Mouse (Mus musculus) cerebellum, adult 11-12 months (tissue): ENCODE measurements around the gene Gusb.
"Not testable (repeated sequence)": the region's sequence is repeated elsewhere in the genome, so short reads cannot be mapped to it uniquely, and the experiment has no call there.

ENCODE experiments used
- DNase-seq: peaks from one replicate; pipeline ENCODE4 v3.0.0; 2022

Gusb gene

DNA sequence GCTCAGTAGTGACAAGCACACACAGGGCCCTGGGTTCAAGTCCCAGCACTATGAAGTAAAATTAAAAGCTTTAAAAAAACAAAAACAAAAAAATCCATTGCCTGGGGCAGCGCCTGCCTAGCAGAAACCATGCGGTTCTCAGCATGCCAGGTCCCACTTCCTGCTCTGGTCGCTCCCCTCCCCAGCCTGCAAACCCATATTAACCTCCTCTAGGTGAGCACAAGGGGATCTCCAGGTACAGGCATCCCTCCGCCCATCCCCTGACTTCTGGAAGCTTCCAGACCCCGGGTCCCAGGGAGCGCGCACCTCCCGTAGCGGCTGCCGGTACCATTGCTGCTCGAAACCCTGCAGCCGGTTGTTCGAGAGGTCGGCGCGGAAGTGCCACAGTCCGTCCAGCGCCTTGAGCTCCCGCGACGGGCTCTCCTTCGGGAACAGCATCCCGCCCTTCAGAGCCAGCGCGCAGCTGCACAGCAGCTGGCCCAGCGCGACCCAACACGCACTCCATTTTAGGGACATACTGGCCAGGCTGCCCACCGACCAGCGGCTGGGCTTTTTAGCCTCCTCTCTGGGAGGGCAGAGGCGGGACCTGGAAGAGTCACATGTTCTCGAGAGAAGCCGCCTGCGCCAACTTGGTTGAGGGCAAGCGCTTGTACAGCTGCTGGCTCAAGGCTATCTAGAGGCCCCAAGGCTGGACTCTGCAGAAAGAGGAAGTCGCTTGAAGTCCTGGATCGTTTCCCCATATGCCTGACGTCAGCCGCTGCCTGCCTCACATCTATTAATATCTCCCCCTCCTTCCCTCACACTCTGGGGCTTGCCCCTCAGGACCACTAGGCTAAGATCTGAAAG lies at the start of gene Gusb:
TSS of gene Gusb (minus strand) at position 749 of the 846 bp plus-strand sequence.
- DNase-seq, result peak; percentile 54

- no peak for DNase-seq
Observed at GRCm38 (mm10) chr5:130052510-130052909, 49.7 kb upstream of the Gusb start.

GRCm38 (mm10) chr5:130051073-130051860 lies 48.4 kb upstream of the Gusb start:
- peak; percentile 54 for DNase-seq

DNA sequence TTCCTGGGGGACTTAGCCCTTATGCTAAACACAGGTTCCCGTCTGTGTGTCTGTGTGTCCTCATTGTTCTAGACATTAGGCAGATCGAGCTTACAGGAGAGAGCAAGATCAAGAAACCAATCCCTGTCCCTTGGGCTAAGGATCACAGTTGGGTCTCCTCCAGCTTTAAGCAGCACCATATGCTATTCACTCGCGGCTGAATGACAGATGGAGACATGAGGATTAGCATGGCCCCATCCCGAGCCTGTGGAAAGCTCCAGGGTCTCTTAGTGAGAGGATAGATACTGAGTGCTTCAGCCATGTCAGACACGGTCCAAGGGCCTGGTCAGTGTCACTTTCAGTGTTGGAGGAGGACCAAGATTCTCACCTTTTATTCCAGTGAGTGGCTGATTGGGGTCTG lies 47.6 kb upstream of the Gusb start:
- DNase-seq, result peak; percentile 92

DNA sequence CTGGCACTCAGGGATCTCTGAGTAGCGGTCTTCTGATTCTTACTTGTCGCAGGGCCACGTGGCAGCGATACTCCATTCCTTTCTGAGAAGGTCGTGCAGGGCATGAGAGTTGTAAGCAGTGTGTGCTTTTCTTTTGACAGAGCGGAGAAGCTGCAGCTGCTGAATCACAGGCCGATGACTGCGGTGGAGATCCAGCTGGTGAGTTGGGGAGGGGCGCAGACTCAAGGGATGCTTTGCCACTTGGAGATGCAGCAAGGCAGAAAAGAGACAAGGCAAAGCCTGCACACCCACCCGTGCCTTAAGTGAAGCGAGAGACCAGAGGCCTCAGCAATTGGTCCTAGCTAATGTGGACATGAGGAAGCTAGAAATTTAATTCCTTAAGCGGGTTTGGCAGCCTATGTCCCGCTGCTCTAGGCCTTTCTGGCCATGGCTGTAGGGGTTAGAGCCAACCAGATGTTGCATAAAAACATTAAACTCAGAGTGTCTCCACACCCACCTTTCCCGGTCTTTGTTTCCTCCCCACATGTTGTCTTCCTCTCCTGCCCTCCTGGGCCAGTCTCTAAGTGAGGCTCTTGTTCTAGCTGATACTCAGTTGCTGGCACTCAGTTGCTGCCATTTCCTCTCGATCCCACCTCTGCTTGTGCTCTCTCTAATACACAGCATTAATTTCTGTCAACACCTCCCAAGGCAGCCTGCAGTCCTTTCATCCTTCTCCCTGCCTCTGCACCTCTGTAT lies 46.1 kb upstream of the Gusb start:
- no peak for DNase-seq

- no peak for DNase-seq
Observed at GRCm38 (mm10) chr5:130047013-130047412, 44.2 kb upstream of the Gusb start.

GRCm38 (mm10) chr5:130046589-130046988 lies 43.7 kb upstream of the Gusb start:
- no peak for DNase-seq

- no peak for DNase-seq
Observed at GRCm38 (mm10) chr5:130046100-130046499, 43.3 kb upstream of the Gusb start.

- peak; percentile 86 for DNase-seq
Observed at GRCm38 (mm10) chr5:130044201-130044695, 41.4 kb upstream of the Gusb start.

DNA sequence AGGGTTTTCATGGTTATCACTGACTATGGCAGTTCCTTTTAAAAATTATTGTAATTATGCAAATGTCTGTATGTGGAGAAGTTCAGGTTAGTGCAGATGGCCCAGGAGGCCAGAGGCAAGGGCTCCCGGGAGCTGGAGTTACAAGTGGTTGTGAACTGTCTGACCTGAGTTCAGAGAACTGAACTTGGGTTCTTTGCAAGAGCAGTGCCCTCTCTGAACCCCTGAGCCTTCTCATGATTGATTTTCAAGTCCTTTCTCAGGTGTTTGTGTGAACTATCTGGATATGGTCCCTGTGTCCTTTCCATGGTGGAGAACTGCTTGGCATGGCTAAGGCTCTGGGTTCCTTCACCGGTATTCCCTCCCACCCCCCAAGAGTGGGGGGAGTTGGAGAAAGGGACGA lies 40.9 kb upstream of the Gusb start:
- no peak for DNase-seq

- no peak for DNase-seq
Observed at GRCm38 (mm10) chr5:130041262-130041661, 38.4 kb upstream of the Gusb start.

GRCm38 (mm10) chr5:130040797-130041196 lies 37.9 kb upstream of the Gusb start:
- DNase-seq, result no peak

DNA sequence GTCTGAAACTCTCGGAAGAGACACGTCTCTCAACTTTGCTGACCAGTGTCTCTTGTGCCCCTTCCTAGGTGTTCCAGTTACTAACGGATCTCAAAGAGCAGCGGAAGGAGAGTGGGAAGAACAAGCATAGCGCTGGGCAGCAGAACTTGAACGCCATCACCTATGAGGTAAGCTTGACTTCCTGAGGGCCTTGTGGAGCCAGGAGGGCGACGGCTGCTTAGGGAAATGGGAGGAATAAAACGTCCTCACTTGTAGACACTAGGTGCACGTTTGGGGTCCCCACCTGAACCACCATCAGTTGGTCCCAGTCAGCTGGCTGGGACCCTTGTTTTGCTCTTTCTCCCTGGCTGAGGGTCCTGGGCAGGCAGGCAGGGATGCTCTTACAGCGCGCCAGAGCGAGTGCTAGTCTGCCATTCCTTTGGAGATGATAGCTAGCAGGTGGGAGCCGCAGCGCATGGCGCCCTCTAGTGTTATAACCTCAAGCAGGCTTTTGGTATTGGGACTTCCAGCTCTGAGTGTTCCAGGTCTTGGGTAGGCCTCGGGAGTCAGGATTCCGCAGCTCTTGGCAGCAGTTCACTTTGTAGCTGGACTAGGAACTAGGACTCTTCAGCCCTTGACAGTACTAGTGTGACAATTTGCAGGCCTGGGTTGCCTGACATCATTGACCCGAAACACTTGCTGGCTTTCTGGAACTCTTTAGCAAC lies 35.1 kb upstream of the Gusb start:
- peak; percentile 60 for DNase-seq

DNA sequence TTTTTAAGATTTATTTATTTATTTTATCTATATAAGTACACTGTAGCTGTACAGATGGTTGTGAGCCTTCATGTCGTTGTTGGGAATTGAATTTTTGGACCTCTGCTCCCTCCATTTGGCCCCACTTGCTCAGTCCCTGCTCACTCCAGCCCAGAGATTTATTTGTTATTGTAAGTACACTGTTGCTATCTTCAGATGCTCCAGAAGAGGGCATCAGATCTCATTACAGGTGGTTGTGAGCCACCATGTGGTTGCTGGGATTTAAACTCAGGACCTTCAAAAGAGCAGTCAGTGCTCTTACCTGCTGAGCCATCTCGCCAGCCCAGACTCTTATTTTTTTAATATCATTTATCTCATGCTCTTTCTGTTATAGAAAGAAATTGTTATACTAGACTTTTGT lies 33.5 kb upstream of the Gusb start:
- not testable (repeated sequence) for DNase-seq

DNA sequence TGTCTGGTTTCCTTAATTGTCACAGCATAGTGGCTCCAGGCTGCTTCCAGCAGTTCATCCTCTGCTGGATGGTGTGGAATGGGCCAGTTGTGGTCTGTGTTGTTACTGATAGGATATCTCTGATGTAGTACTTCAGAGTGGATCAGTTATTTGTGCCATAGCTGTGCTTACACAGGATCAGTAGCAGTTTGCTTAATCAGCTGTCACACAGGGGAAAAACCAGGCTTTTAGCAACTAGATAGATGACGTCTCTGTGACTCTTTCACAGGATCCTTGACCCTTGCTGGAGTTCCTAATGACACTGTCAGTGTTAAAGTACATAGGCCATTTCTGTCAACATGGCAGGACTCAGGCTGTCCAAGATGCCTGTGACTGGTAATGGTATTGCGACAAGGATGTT lies 31.0 kb upstream of the Gusb start:
- DNase-seq, result no peak

DNA sequence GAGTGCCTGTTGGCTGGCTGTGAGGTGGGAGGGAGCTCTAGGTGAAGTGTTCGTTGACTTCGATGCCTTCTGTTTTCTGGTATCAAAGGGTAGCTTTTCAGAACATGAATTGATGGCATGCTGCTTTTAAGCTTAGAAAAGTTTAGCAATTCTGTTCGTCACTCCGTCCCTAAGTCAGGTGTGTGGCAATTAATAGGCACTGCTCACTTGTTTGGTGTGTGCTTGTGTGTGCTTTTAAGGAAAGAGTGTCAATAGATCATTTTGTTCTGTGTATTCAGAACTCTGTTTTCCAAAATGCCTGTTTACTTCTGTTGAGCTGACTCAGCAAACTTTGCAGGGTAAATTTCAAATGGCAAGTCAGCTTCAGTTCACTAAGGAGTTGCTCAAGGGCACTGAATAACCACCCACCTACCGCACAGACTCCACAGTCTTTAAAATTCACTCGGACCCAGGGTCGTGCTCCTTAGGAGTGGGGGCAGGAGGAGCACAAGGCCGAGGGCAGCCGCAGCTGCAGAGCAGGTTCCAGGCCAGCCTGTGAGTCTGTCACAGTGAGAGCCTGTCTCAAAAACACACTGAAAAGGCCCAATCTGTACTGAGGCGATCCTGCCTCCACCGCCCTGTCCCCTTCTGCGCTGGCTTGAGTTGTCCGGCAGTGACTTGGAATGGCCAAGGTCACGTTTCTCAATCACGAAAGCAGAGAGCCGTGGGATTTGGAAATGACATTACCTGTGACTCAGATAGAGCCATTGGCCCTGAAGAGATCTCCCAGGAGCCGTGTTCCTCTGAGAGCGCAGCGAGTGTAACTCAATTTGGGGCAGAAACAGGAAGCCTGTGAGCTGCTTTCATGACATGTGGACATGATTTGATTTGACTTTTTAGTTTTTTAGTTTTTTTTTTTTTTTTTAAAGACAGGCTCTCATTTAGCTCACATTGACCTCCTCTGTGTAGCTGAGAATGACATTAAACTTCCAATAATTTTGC lies 28.9 kb upstream of the Gusb start:
- DNase-seq, result no peak

GRCm38 (mm10) chr5:130029142-130029897 lies 26.5 kb upstream of the Gusb start, which contains the start of the genes Asl and Crcp:
Gene Asl, minus strand, starts transcription at chr5:130029247.
Gene Crcp, plus strand, starts transcription at chr5:130029290.
- peak; percentile 84 for DNase-seq

DNA sequence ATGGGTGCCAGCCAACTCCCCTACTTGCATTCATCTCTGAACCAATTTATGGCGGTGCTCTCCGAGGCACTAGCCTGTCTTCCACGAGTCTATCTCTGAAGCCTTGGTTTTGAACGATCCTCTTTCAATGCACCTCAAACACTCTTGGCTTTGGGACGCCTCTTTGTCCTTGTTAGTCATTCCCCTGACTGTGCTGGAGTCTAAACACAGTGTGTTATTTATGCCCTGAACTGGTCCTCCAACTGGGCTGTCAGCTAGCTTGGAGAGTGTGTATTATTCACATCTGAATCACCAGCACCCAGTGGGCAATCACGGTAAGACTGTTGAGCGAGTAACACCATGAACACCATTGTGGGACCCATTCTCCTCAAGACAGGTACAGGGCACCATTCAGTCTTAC lies 24.8 kb upstream of the Gusb start:
- DNase-seq, result no peak

- no peak for DNase-seq
Observed at GRCm38 (mm10) chr5:130027134-130027533, 24.3 kb upstream of the Gusb start.
